ENCODE assay signal across 15 mouse cellular contexts in genomic region chr2:112931776-112932175, GRCm38 (mm10).
"Had no signal": no experiment of that assay in that cellular context is flagged by ENCODE, and none has a peak within 500 bp of the region (broad histone marks: within the 10 kb centered on the region; RNA-seq: fewer than 3 reads in every experiment).

No protein-coding gene starts in this region.

- H3K4me3 ChIP-seq: neural tube, embryonic 15.5 days; stomach, embryonic 15.5 days had no signal

- H3K9ac ChIP-seq: neural tube, embryonic 15.5 days; stomach, embryonic 15.5 days had no signal

- H3K27ac ChIP-seq: neural tube, embryonic 15.5 days; stomach, embryonic 15.5 days; stomach, postnatal 0 days had no signal

- H3K9me3 ChIP-seq: neural tube, embryonic 15.5 days; stomach, embryonic 15.5 days had no signal

- H3K36me3 ChIP-seq: neural tube, embryonic 15.5 days; stomach, embryonic 15.5 days had no signal

- DNase-seq: retina, postnatal 1 day; right cerebral cortex, adult 18-20 months; right cerebral cortex, postnatal 14 days; right cerebral cortex, postnatal 25 days; right cerebral cortex, postnatal 4 days; spleen, adult 18-20 months; thymus, adult 18-20 months; thymus, adult 2 months; thymus, postnatal 14 days; thymus, postnatal 25 days; thymus, postnatal 36 days; thymus, postnatal 4 days had no signal

- H3K4me1 ChIP-seq: neural tube, embryonic 15.5 days; stomach, embryonic 15.5 days had no signal
